Mouse (Mus musculus) limb, embryonic 14.5 days (tissue): ENCODE data around the gene S100a4. TPM values are rescaled to one million over a fixed set of nuclear protein-coding genes. Genes with fewer than 3 reads are reported as not detected.

ENCODE experiments used
- ATAC-seq: fragments of 200-750 bp; cut with Nextera tagmentation; 2 replicates; pipeline ENCODE4 v1.8.0; 2017; ENCODE audit warnings: low read depth, moderate number of reproducible peaks, moderate TSS enrichment; ENCODE audit not compliant: low FRiP score
- DNase-seq: peaks from one replicate; pipeline ENCODE4 v3.0.0-alpha.2; 2015; ENCODE audit warnings: low spot score
- H3K27ac ChIP-seq: fragments of 300-500 bp; sonication (generic); replicated peaks from 2 replicates; pipeline ENCODE4 v1.5.1; 2014; ENCODE audit warnings: low read depth, mild to moderate bottlenecking, low read length, moderate library complexity, mixed read lengths
- H3K27me3 ChIP-seq: fragments of 300-500 bp; sonication (generic); 2 replicates; pipeline ENCODE4 v1.6.1; 2014; ENCODE audit warnings: low read length, mixed read lengths; ENCODE audit not compliant: control insufficient read depth, insufficient read depth
- H3K36me3 ChIP-seq: fragments of 300-500 bp; sonication (generic); 2 replicates; pipeline ENCODE4 v1.6.1; 2014; ENCODE audit warnings: mild to moderate bottlenecking, low read length, moderate library complexity, mixed read lengths; ENCODE audit not compliant: control insufficient read depth, insufficient read depth
- H3K4me1 ChIP-seq: fragments of 300-500 bp; sonication (generic); 2 replicates; pipeline ENCODE4 v1.6.1; 2014; ENCODE audit warnings: antibody characterized with exemption, low read length, mixed read lengths; ENCODE audit not compliant: control insufficient read depth, insufficient read depth
- H3K4me2 ChIP-seq: fragments of 300-500 bp; sonication (generic); replicated peaks from 2 replicates; pipeline ENCODE4 v1.6.1; 2014; ENCODE audit warnings: low read depth, mild to moderate bottlenecking, low read length, moderate library complexity; ENCODE audit not compliant: severe bottlenecking
- H3K4me3 ChIP-seq: fragments of 300-500 bp; sonication (generic); replicated peaks from 2 replicates; pipeline ENCODE4 v1.5.1; 2014; ENCODE audit warnings: low read length
- H3K9ac ChIP-seq: fragments of 300-500 bp; sonication (generic); 2 replicates; pipeline ENCODE4 v1.6.1; 2014; ENCODE audit warnings: mild to moderate bottlenecking, low read depth, low read length, moderate library complexity; ENCODE audit not compliant: severe bottlenecking
- H3K9me3 ChIP-seq: fragments of 300-500 bp; sonication (generic); 2 replicates; pipeline ENCODE4 v1.6.1; 2016; ENCODE audit warnings: low read length; ENCODE audit not compliant: control insufficient read depth
- POLR2A ChIP-seq: fragments of 200-500 bp; IDR thresholded peaks from 2 replicates; pipeline ENCODE4 v1.8.0; 2012; ENCODE audit warnings: inconsistent platforms, mild to moderate bottlenecking, moderate library complexity, borderline replicate concordance; ENCODE audit not compliant: insufficient read depth, insufficient read length; ENCODE audit errors: extremely low read depth
- WGBS: fragments of 180-500 bp; shearing (Covaris S2); extraction: QIAGEN DNeasy Blood & Tissue Kit; methylation state at CpG from one replicate; pipeline ENCODE4 v1.1.7; 2014; 5-methylcytosine and 5-hydroxymethylcytosine counted together
- polyA plus RNA-seq, 2 experiments: library from polyadenylated mRNA; depleted of rRNA in 1 of 2; stranded (reverse) in 1 of 2; unstranded in 1 of 2; fragments of >200 nt; fragmentation: Nextera tagmentation in 1 of 2; extraction: Ambion mirVana in 1 of 2; gene quantifications; 2 replicates each; pipeline versions ENCODE4 v1.2.1 to v1.2.3; 2012 to 2014

The S100a4 gene
- polyA plus RNA-seq, 2 experiments = 18.0 to 26.2 TPM

DNA sequence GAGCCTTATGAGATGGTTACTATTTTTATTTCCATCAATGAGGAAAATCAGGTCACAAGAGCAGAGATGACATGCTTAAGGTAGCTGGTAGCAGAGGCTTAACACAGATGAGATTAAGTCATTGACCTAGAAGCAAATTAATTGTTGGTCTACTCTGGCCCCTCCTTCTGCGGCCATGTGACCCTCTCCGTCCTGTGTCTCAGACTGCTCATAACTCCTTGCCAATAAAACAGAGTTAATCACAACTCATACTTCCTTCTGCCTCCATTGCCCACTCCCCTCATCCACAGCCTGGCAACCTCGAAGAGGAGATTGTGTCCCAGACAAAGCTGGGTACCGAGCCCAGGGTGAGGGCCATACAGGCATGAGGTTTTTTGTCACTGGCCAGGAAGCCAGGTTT lies 5.4 kb upstream of the S100a4 start:
- no peak overlapping the region for H3K9ac ChIP-seq

DNA sequence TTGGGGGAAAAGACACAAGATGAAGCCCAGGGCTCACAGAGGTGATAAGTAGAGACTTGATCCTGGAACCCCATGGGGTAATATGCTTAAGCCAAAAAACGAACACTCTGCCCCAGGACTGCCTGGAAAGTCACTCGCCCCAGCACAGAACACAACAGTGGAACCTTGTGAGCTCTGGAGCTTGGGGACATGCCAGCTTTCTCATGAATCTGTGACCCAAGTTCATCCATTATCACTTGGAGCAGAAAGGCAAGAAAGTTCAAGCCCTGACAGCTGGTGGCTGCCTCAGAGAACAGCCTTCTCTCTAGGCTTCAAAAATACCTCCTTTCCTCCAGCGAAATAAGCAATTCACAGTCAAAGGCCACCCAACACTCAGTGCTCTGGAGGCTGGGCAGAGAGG lies 4.2 kb upstream of the S100a4 start:
- H3K36me3 ChIP-seq = no peaks in the 10 kb centered on the region
- ATAC-seq (no peak), DNase-seq (no peak)
- 63% methylated on average over 3 of the region's 3 CpGs for WGBS
- peaks cover 14% of the 10 kb centered on the region for H3K4me1 ChIP-seq
- TF ChIP-seq POLR2A = no peak
- no peak overlapping the region for H3K4me3 ChIP-seq
- H3K9ac ChIP-seq = no peak overlapping the region
- no peaks in the 10 kb centered on the region for H3K9me3 ChIP-seq
- no peaks in the 10 kb centered on the region for H3K27me3 ChIP-seq
- no peak overlapping the region for H3K27ac ChIP-seq
- H3K4me2 ChIP-seq = no peak overlapping the region

More for the DNA sequence above, 5.4 kb upstream of the S100a4 start:
- no peaks in the 10 kb centered on the region; the same call in 1 of the 2 replicates for H3K9me3 ChIP-seq
- 64% methylated on average over 4 of the region's 4 CpGs for WGBS
- peaks cover 3% of the 10 kb centered on the region for H3K4me1 ChIP-seq
- no peak for TF ChIP-seq POLR2A
- no peaks in the 10 kb centered on the region for H3K27me3 ChIP-seq
- ATAC-seq (no peak), DNase-seq (no peak)
- no peak overlapping the region for H3K27ac ChIP-seq
- H3K36me3 ChIP-seq = no peaks in the 10 kb centered on the region
- no peak overlapping the region for H3K4me3 ChIP-seq
- no peak overlapping the region for H3K4me2 ChIP-seq

DNA sequence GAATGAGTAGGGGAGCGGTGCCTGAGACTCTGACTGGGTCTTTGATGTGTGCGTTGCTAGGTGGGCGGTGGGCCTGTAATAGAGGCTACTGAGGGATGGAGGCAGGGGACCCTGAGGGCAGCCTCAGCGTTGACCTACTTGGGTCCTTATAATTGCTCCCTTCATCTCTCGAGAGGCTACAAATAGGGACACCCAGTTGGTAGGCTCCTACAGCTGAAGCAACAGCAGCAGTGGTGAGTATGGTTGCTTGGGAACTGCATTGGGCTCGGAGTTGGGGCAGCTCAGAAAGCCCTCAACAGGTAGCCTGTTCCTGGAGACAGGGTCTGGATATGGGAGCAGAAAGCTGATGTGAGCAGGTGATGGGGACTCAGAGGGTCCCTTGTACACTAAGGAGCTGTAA lies 3.5 kb upstream of the S100a4 start:
- Histone ChIP-seq H3K4me3 (no peak overlapping the region), H3K27ac (no peak overlapping the region), H3K36me3 (no peaks in the 10 kb centered on the region), H3K4me2 (no peak overlapping the region), H3K9me3 (no peaks in the 10 kb centered on the region), H3K9ac (no peak overlapping the region), H3K4me1 (peaks cover 20% of the 10 kb centered on the region), H3K27me3 (no peaks in the 10 kb centered on the region)
- no peak for ATAC-seq
- WGBS = 68% methylated on average over 6 of the region's 6 CpGs
- no peak for TF ChIP-seq POLR2A
- DNase-seq = no peak

DNA sequence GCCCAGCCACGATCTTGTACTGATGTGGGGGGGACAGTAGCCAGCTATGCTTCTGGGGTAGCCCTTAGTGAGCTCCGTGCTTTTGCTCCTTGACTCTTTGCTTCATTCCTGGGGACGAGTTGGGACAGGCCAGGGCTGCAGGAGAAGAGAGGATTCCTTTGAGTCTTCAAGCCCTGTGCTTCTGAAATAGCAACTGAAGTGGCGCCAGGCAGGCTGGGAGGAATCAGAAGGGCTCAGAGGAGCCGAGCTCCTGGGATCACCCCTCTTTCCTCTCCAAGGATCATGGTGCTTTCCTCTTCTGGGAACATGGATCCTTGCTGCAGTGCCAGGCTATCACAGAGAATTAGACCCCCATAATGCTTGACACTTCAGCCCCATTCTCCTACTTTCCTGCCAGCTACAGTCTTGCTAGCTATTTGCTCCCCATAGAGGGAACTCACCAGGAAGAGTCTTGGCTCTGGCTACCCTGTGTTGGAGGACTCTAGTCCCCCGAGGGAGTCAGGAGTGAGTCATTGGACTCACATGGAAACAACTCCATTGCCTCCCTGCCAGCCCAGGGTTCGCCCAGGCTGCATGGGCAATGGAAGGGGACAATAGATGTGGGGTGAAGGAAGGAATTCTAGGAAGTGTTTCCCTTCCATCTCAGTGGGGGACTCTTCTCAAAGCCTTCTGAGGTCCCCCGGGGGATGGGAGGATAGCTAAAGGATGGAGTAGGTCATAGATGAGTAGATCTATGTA lies 2.9 kb upstream of the S100a4 start:
- no peak overlapping the region for H3K4me3 ChIP-seq
- H3K27ac ChIP-seq = no peak overlapping the region
- peaks cover 25% of the 10 kb centered on the region for H3K4me1 ChIP-seq
- no peak for ATAC-seq
- WGBS = 74% methylated on average over 8 of the region's 8 CpGs
- no peak for DNase-seq
- H3K27me3 ChIP-seq = no peaks in the 10 kb centered on the region
- no peak overlapping the region for H3K9ac ChIP-seq
- no peak for TF ChIP-seq POLR2A
- no peaks in the 10 kb centered on the region for H3K36me3 ChIP-seq
- no peaks in the 10 kb centered on the region for H3K9me3 ChIP-seq
- no peak overlapping the region for H3K4me2 ChIP-seq

DNA sequence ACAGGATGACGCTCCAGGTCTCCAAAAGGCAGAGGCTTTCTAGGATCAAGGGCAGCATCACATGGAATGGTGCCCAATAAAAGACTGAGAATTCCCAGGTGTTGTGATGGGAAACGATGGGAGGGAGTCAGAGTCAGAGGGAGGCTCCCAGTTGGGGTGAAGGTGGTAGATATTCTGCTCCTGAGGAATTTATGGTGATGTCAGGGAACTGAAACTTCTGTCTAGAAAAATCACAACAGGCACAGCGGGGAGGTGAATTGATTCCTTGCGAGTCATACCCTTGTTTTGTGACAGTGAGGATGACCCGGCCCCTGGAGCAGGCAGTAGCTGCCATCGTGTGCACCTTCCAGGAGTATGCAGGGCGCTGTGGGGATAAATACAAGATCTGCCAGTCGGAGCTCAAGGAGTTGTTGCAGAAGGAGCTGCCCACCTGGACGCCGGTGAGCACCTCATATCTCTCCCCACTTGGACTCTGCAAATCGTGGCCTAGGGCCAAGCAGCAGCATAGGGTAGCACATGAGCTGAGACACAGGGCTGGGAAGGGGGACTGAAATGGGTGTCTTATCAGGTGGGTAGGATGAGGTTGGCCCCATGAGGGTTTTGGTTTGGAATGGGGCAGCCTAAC lies 2.0 kb upstream of the S100a4 start, which contains the start of gene Gm42674:
TSS of gene Gm42674 (plus strand) at position 419 of the 625 bp plus-strand sequence.
- DNase-seq = no peak
- H3K27ac ChIP-seq = no peak within 1 kb of the TSS
- H3K9me3 ChIP-seq = no peaks in the 10 kb centered on the region
- no peaks in the 10 kb centered on the region for H3K27me3 ChIP-seq
- TF ChIP-seq POLR2A = no peak
- no peak within 1 kb of the TSS for H3K4me2 ChIP-seq
- 79% methylated on average over 11 of the region's 11 CpGs for WGBS
- H3K36me3 ChIP-seq = no peaks in the 10 kb centered on the region
- no peak for ATAC-seq
- peaks cover 33% of the 10 kb centered on the region for H3K4me1 ChIP-seq
- no peak within 1 kb of the TSS for H3K4me3 ChIP-seq
- H3K9ac ChIP-seq = no peak within 1 kb of the TSS
